Mouse (Mus musculus): ENCODE measurements around the gene Olfr517.

- TF ChIP-seq GATA1 (IDR thresholded peaks at IDR 0.05; ENCODE audit: borderline replicate concordance, low read length) (no peak), FLI1 (IDR thresholded peaks at IDR 0.05; ENCODE audit: low read length) (no peak)
Observed at GRCm38 (mm10) chr7:108850429-108850828, 21.8 kb downstream of the Olfr517 start, which contains the start of gene Olfr516.

Data from megakaryocyte, embryonic 14.5 days (primary cell).